Mouse (Mus musculus): Measurements from ENCODE around the gene Gm14288.
"Not testable (repeated sequence)": the region's sequence is repeated elsewhere in the genome, so short reads cannot be mapped to it uniquely, and the experiment has no call there.

Gm14288 gene

DNA sequence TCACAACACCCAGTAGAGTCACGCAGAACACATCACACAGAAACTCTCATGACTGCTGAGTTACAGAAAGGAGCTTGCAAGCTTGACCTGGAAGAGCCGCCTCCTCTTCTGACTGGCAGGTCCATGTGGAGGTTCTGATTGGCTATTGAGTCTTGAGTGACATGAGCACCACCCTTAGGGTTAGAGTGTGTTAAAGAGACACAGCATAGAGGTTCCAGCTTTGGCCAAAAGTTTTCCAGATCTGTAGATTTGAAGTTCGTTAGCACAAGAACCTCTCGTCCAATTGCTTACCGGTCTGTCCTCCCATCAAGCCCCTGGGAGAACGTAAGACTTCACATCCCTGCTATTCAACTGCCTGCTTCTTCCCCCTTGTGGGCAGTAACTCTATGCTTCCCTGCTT is at the start of gene Gm14288:
Gene Gm14288 (minus strand): TSS at position 101 of the 400 bp plus-strand sequence.
- DNase-seq (ENCODE audit: low read depth), result not testable (repeated sequence)

DNA sequence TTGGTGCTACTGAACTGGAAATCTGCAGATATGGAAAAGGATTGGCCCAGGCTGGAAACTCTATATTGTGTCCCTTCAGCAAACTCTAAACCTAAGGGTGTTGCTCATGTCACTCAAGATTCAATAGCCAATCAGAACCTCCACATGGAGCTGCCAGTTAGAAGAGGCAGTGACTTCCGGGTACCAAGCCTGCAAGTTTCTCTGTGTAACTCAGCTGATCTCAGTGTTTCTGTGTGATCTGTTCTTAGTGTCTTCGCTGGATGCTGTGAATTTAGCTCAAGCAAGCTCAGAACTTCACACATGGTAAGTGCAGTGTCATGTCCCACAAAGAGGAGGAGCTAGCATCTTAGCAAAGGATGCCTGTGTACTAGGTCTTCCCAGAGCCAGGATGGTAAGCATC is 59.7 kb downstream of the Gm14288 start, which contains the start of gene Gm2007:
Gene Gm2007 (plus strand): TSS at position 301 of the 400 bp plus-strand sequence.
- DNase-seq (ENCODE audit: low read depth), result not testable (repeated sequence)

Data from naive thymus-derived CD4-positive, alpha-beta T cell, adult 2 months (primary cell).